Mouse (Mus musculus) hindbrain, embryonic 16.5 days (tissue): Measurements from ENCODE around the gene Lrrc10. TPM values are rescaled to one million over a fixed set of nuclear protein-coding genes. Genes with fewer than 3 reads are reported as not detected.

Experiments used
- ATAC-seq: fragments of 200-750 bp; cut with Nextera tagmentation; 2 replicates; pipeline ENCODE4 v1.8.0; 2017; ENCODE audit warnings: moderate TSS enrichment, moderate library complexity
- H3K27ac ChIP-seq: fragments of 300-500 bp; sonication (generic); 2 replicates; pipeline ENCODE4 v1.5.1; 2014; ENCODE audit warnings: low read depth, mild to moderate bottlenecking, control low read depth, low read length, moderate library complexity
- H3K27me3 ChIP-seq: fragments of 300-500 bp; sonication (generic); replicated peaks from 2 replicates; pipeline ENCODE4 v1.6.1; 2014; ENCODE audit warnings: low read length; ENCODE audit not compliant: control insufficient read depth, insufficient read depth
- H3K36me3 ChIP-seq: fragments of 300-500 bp; sonication (generic); 2 replicates; pipeline ENCODE4 v1.6.1; 2014; ENCODE audit warnings: mild to moderate bottlenecking, low read length, moderate library complexity, mixed read lengths; ENCODE audit not compliant: control insufficient read depth, insufficient read depth
- H3K4me1 ChIP-seq: fragments of 300-500 bp; sonication (generic); 2 replicates; pipeline ENCODE4 v1.6.1; 2014; ENCODE audit warnings: low read depth, low read length; ENCODE audit not compliant: control insufficient read depth, insufficient read depth
- H3K4me2 ChIP-seq: fragments of 300-500 bp; sonication (generic); 2 replicates; pipeline ENCODE4 v1.6.1; 2014; ENCODE audit warnings: mild to moderate bottlenecking, low read length, control low read depth, moderate library complexity
- H3K4me3 ChIP-seq: fragments of 300-500 bp; sonication (generic); 2 replicates; pipeline ENCODE4 v1.5.1; 2014; ENCODE audit warnings: mild to moderate bottlenecking, low read length, control low read depth, moderate library complexity
- H3K9ac ChIP-seq: fragments of 300-500 bp; sonication (generic); 2 replicates; pipeline ENCODE4 v1.6.1; 2014; ENCODE audit warnings: low read depth, mild to moderate bottlenecking, control low read depth, low read length, moderate library complexity
- H3K9me3 ChIP-seq: fragments of 300-500 bp; sonication (generic); 2 replicates; pipeline ENCODE4 v1.6.1; 2014; ENCODE audit warnings: mild to moderate bottlenecking, low read length, moderate library complexity; ENCODE audit not compliant: control insufficient read depth
- WGBS: fragments of 180-500 bp; shearing (Covaris S2); extraction: QIAGEN DNeasy Blood & Tissue Kit; methylation state at CpG from one replicate; pipeline ENCODE4 v1.1.7; 2014; 5-methylcytosine and 5-hydroxymethylcytosine counted together
- polyA plus RNA-seq: library from polyadenylated mRNA; unstranded; fragments of >200 nt; fragmentation: Nextera tagmentation; extraction: Ambion mirVana; gene quantifications from 2 replicates; pipeline ENCODE4 v1.2.1, GENCODE M21; 2015

Gene Lrrc10
- polyA plus RNA-seq, 1 experiment from 2014 or later, result not detected

DNA sequence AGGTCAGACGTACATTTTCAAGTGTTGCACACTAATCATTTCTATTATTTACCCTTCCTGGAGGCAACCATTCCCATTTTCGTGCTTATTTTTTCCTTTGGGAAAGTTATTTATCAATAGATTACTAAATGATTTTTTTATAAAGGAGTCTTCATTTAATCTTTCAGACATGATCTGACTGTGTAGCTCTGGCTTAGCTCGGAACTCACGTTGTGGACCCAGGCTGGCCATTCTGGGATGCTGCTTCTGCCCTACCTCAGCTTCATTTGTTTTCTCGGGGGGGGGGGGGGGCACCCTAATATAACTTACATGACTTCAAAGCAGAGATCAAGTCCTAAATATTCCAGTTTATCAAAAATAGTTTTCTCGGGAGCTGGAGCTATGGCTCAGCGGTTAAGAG is 18.9 kb downstream of the Lrrc10 start:
- peak overlapping the region; percentile 64 for H3K4me2 ChIP-seq
- peak; percentile 51 for ATAC-seq
- 4% methylated on average over 7 of the region's 7 CpGs for WGBS
- H3K27ac ChIP-seq, result peak overlapping the region; percentile 75
- peak overlapping the region; percentile 56; the same call in 1 of the 2 replicates for H3K9ac ChIP-seq
- H3K27me3 ChIP-seq, result no peaks in the 10 kb centered on the region
- H3K36me3 ChIP-seq, result peaks cover 27% of the 10 kb centered on the region
- H3K4me3 ChIP-seq, result peak overlapping the region; percentile 73
- no peaks in the 10 kb centered on the region for H3K9me3 ChIP-seq
- no peaks in the 10 kb centered on the region for H3K4me1 ChIP-seq

DNA sequence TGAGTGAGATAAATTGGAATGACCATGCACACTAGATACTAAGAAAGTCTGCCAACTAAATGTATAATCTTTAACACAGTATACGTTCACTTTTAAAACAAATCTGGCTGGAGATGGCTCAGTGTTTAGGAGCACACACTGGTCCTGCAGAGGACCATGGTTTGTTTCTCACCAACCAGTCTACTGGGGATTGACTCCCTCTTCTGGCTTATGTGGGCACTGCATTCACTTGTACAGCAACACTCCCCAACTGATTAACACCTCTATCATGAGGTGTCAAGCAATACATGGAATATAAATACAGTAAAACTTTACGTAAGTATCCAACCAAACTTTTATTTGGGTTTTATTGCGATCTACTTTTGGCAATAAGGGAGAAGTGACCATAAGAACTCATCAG is 24.0 kb downstream of the Lrrc10 start:
- no peaks in the 10 kb centered on the region for H3K9me3 ChIP-seq
- WGBS, result 96% methylated on average over 3 of the region's 3 CpGs
- H3K36me3 ChIP-seq, result peaks cover 12% of the 10 kb centered on the region
- H3K9ac ChIP-seq, result no peak overlapping the region
- no peak overlapping the region for H3K27ac ChIP-seq
- H3K4me3 ChIP-seq, result no peak overlapping the region
- no peak for ATAC-seq
- H3K4me2 ChIP-seq, result no peak overlapping the region
- H3K27me3 ChIP-seq, result no peaks in the 10 kb centered on the region
- H3K4me1 ChIP-seq, result no peaks in the 10 kb centered on the region

DNA sequence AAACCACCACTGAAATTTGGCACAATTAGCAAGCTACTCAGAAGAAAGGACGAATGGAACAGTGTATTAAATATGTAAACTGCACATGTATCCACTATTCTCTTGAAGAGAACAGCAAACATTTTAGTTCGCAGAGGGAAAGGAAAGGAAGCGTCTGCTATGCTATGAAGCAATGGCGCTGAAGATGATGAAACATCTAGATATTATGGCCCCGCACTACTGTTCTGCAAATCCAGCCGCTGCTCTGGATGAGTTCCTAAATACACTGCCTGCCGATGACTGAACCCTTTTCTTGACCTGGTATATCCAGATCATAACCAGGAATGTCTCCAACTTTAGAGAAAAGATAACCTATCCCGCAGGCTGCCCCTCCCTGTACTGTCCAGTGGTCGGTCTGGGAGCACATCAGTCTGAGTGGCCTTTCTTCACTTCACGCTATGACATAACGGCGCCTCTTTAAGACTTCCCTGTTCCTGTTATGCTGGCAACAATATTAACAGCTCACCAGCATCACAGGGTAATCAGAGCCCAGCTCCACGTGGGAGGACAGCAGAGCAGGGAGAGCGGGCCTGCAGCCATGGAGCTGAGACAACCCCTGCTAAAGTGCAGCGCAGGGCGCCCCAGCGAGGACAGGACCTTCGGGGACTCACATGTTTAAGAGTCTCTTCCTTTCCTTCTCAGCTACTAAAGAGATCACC is 27.2 kb downstream of the Lrrc10 start:
- H3K27ac ChIP-seq, result no peak overlapping the region

DNA sequence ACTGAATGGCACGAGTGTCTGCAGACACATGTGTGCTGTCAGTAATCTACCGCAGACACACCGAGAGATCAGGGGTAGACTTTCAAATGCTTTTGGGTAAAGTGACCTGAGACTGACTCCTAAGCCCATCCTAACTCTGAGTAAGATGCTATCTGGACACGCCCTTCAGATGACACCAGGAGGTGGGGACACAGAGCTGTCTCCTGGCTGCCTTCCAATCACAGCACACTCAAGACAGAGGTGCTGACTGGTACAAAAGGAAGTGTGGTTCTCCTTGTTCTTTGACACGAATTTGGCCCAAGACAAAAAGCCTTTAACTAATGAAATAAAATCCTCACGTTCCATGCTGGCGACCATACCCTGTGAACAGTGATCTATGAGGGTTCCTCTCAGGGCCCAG is 28.0 kb downstream of the Lrrc10 start:
- 83% methylated on average over 7 of the region's 7 CpGs for WGBS
- Histone ChIP-seq H3K4me1 (no peaks in the 10 kb centered on the region), H3K9me3 (no peaks in the 10 kb centered on the region), H3K4me3 (no peak overlapping the region), H3K27ac (no peak overlapping the region), H3K9ac (no peak overlapping the region), H3K27me3 (no peaks in the 10 kb centered on the region), H3K4me2 (no peak overlapping the region), H3K36me3 (peaks cover 26% of the 10 kb centered on the region)
- ATAC-seq, result no peak

More for the DNA sequence above, 27.2 kb downstream of the Lrrc10 start:
- Histone ChIP-seq H3K36me3 (peaks cover 25% of the 10 kb centered on the region), H3K9ac (no peak overlapping the region), H3K27me3 (no peaks in the 10 kb centered on the region), H3K4me2 (no peak overlapping the region), H3K4me1 (no peaks in the 10 kb centered on the region), H3K4me3 (no peak overlapping the region), H3K9me3 (no peaks in the 10 kb centered on the region)
- 94% methylated on average over 18 of the region's 18 CpGs for WGBS
- ATAC-seq, result no peak

DNA sequence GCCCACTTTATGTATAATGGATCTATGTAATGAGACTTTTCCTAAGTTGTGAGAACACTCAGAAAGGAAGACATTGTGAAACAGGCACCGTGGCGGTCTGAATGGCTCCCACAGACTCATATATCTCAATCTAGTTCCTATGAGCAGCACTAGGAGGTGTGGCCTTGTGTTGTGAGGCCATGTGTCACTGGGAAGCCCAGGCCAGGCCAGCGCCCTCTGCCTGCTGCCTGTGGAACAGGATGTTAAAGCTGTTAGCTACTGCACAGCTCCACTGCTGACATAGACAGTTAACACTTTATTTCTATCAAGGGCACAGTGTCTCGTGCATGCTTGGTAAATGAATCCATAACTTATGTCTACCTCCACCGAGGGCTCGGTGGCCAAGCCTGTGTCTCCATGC is 33.1 kb downstream of the Lrrc10 start:
- ATAC-seq, result no peak
- no peak overlapping the region for H3K27ac ChIP-seq
- no peak overlapping the region for H3K9ac ChIP-seq
- no peaks in the 10 kb centered on the region for H3K4me1 ChIP-seq
- H3K4me2 ChIP-seq, result no peak overlapping the region
- WGBS, result 78% methylated on average over 6 of the region's 6 CpGs
- H3K4me3 ChIP-seq, result no peak overlapping the region
- H3K9me3 ChIP-seq, result no peaks in the 10 kb centered on the region
- peaks cover 34% of the 10 kb centered on the region for H3K36me3 ChIP-seq
- no peaks in the 10 kb centered on the region for H3K27me3 ChIP-seq

DNA sequence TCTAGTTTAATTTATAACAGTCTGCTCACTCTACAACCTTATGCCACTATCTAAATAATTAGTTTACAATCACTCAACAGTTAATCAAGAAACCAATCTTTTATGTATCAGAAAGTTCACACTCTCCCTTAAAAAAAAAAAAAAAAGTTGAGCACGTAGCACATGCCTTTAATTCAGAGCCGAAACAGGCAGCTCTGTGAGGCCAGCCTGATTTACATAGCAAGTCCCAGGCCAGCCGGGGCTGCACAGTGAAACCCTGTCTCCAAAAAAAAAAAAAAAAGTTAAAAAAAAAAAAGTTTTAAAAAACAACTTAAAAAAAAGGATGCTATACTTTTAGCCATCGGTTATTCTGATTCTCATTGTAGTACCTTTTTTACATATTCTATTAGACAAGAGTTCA is 36.2 kb downstream of the Lrrc10 start:
- WGBS, result 65% methylated on average over 4 of the region's 4 CpGs

DNA sequence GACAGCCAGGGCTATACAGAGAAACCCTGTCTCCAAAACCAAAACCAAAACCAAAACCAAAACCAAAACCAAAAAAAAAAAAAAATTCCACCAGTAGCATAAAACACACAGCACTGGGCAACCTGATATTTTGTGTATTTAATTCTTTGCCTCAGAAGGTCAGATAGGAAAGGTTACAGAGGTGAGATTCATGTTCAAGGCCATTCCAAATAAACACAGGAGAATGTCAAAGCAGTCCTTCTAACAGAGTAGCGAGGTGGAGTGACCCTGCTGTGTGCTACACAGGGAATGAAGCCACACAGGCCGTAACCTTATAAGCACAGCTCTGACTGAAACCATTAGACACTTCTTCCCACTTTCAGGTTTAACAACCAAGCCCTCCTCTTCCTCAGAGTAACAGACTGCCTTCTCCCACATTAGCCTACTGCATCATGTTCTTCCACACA is 36.8 kb downstream of the Lrrc10 start:
- H3K9ac ChIP-seq, result no peak overlapping the region
- no peaks in the 10 kb centered on the region for H3K4me1 ChIP-seq
- H3K9me3 ChIP-seq, result no peaks in the 10 kb centered on the region
- H3K4me2 ChIP-seq, result no peak overlapping the region
- no peak overlapping the region for H3K4me3 ChIP-seq
- WGBS, result 83% methylated on average over 2 of the region's 2 CpGs
- peaks cover 18% of the 10 kb centered on the region for H3K36me3 ChIP-seq
- no peaks in the 10 kb centered on the region for H3K27me3 ChIP-seq
- H3K27ac ChIP-seq, result no peak overlapping the region
- ATAC-seq, result no peak

More for the DNA sequence above, 36.2 kb downstream of the Lrrc10 start:
- no peak overlapping the region for H3K9ac ChIP-seq
- H3K4me3 ChIP-seq, result no peak overlapping the region
- no peak overlapping the region for H3K4me2 ChIP-seq
- ATAC-seq, result no peak
- H3K27me3 ChIP-seq, result no peaks in the 10 kb centered on the region
- H3K36me3 ChIP-seq, result peaks cover 23% of the 10 kb centered on the region
- H3K9me3 ChIP-seq, result no peaks in the 10 kb centered on the region
- no peak overlapping the region for H3K27ac ChIP-seq
- no peaks in the 10 kb centered on the region for H3K4me1 ChIP-seq

DNA sequence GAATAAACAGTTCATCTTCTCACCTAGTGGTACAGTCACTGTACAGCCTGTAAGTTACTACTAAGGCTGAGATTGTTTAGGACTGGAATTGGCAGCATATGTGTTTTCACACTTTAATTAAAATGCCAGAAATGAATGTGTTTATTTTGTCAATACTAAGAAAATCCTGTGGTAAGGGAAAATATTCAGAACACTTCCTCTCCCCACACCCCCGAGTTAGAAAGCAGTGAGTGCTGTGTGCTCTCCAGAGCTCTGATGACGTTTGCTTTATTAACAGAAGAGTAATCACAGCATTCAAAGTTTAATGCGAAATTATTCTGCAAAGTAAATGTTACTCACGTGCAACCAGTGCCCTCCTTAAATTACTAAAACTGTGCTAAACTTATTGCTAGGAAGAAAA is 44.5 kb downstream of the Lrrc10 start:
- peaks cover 9% of the 10 kb centered on the region for H3K4me1 ChIP-seq
- H3K9ac ChIP-seq, result no peak overlapping the region
- no peak overlapping the region for H3K27ac ChIP-seq
- H3K27me3 ChIP-seq, result no peaks in the 10 kb centered on the region
- 82% methylated on average over 4 of the region's 4 CpGs for WGBS
- no peak overlapping the region for H3K4me2 ChIP-seq
- no peak for ATAC-seq
- H3K4me3 ChIP-seq, result no peak overlapping the region
- H3K36me3 ChIP-seq, result no peaks in the 10 kb centered on the region
- no peaks in the 10 kb centered on the region for H3K9me3 ChIP-seq

DNA sequence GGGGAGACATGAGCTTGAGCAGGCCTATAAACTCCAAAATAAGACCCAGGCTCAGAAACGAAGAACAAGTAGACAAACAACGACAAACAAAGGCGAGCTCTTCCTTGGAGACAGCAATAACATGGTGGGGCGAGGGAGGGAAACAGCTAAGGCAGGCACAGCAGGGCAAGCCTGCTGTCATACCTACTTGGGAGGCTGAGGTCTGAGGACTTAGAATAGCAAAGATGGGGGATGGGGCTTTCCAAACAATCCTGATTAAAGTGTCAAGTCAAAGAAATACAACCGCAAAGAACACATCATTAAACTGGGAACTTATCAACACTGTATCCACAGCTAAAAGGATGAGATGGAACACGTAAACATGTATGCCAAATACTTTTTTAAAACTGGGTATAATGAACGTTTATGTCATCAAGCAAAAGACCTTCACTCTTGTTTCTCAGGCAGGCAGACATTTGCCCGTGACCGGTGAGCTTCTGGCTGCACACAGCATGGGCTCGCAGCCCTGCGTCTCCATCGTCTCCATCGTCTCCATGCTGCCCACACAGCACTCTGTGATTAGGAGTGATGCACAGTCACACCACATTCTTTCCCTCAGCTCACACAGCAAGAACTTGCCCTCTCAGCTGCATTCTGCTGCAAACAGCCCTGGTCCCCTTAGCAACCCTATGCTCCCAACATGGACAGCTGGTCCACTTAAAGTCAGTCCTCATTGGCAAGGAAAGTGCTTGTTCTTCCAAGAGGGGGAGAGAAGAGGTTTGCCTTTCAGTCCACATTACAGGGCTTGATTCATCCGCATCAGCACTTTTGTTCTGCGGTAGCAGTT is 49.6 kb downstream of the Lrrc10 start:
- Histone ChIP-seq H3K9me3 (no peaks in the 10 kb centered on the region), H3K9ac (no peak overlapping the region), H3K36me3 (no peaks in the 10 kb centered on the region), H3K27me3 (no peaks in the 10 kb centered on the region), H3K27ac (peak overlapping the region; percentile 84), H3K4me3 (no peak overlapping the region), H3K4me1 (peaks cover 13% of the 10 kb centered on the region), H3K4me2 (peak overlapping the region; percentile 30; the same call in 1 of the 2 replicates)
- ATAC-seq, result peak; percentile 98
- WGBS, result 24% methylated on average over 15 of the region's 15 CpGs
